Mouse (Mus musculus): ENCODE measurements at regions not wholly inside any gene's neighbourhood (a gene's known extent, or its start where the extent isn't known, plus 50 kb on each side); places are given as distances from the start of the nearest gene placed in this dataset.

GRCm38 (mm10) chr8:36364567-36365231 lies 599.1 kb downstream of the Gm19410 start:
- ATAC-seq = no peak

- ATAC-seq = no peak
Measured at GRCm38 (mm10) chr8:36365945-36366344, 600.4 kb downstream of the Gm19410 start.

GRCm38 (mm10) chr8:36376579-36377350 lies 611.2 kb downstream of the Gm19410 start:
- no peak for ATAC-seq

- ATAC-seq = no peak
Measured at GRCm38 (mm10) chr8:36394487-36394886, 598.9 kb upstream of the AI429214 start.

- no peak for ATAC-seq
Measured at GRCm38 (mm10) chr8:36396493-36396892, 596.9 kb upstream of the AI429214 start.

- ATAC-seq = no peak
Measured at GRCm38 (mm10) chr8:36406706-36407105, 586.7 kb upstream of the AI429214 start.

Measured in activated CD4-positive, CD25-positive, alpha-beta regulatory T cell, adult 4 months (primary cell).